Mouse (Mus musculus) testis, adult 2 months (tissue): ENCODE measurements around the gene Guca2b.

ENCODE experiments used
- CTCF ChIP-seq: fragments of 200-500 bp; IDR thresholded peaks from 2 replicates; pipeline ENCODE4 v1.5.1; 2012; ENCODE audit warnings: low read depth, mild to moderate bottlenecking, inconsistent platforms, low read length, moderate library complexity; ENCODE audit not compliant: control insufficient read depth, insufficient read depth, insufficient replicate concordance
- POLR2A ChIP-seq: fragments of 200-500 bp; IDR thresholded peaks from 2 replicates; pipeline ENCODE4 v1.6.1; 2012; ENCODE audit warnings: low read depth, mild to moderate bottlenecking, inconsistent platforms, low read length, moderate library complexity; ENCODE audit not compliant: control insufficient read depth

GRCm38 (mm10) chr4:119662151-119662550, 3.4 kb upstream of the Guca2b start:
- no peak for TF ChIP-seq POLR2A
- TF ChIP-seq CTCF: no peak
